Mouse (Mus musculus): ENCODE measurements around the gene Errfi1. TPM values are rescaled to one million over a fixed set of nuclear protein-coding genes. Genes with fewer than 3 reads are reported as not detected.

Gene Errfi1
- polyA plus RNA-seq, 2 experiments = 20.2 to 27.2 TPM

DNA sequence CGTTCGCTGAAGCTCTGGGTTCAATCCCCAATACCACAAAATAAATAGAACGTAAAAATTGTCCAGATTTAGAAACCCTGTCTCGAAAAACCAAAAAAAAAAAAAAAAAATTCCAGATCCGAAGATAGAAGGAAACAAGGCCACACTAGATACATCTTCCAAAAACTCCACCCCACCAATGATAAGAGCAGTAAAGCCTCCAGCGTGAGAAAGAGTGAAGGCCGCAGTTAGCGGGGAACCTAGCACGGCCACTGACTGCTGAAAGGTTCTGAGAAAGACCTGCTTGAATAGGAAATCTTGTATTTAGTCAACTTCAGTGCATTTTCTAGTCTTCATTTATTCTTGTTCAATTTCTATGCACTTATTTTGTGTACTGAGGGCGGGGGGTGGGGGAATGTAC, 21.7 kb downstream of the Errfi1 start:
- H3K4me1 ChIP-seq (ENCODE audit: control insufficient read depth, insufficient read depth, low read length) = peaks cover 22% of the 10 kb centered on the region
- DNase-seq (ENCODE audit: low spot score) = no peak
- peaks cover 23% of the 10 kb centered on the region for H3K9me3 ChIP-seq (ENCODE audit: control insufficient read depth, low read length)
- 82% methylated on average over 10 of the region's 10 CpGs for WGBS
- no peaks in the 10 kb centered on the region for H3K36me3 ChIP-seq (ENCODE audit: control insufficient read depth, insufficient read depth, low read length)
- H3K9ac ChIP-seq (ENCODE audit: low read depth, low read length, severe bottlenecking) = no peak overlapping the region
- no peak for TF ChIP-seq POLR2A (IDR thresholded peaks at IDR 0.05; ENCODE audit: borderline replicate concordance, extremely low read depth, insufficient read depth, insufficient read length)
- H3K4me2 ChIP-seq (replicated peaks; ENCODE audit: low read depth, low read length, severe bottlenecking) = no peak overlapping the region
- ATAC-seq (ENCODE audit: low FRiP score, low read depth) = no peak
- H3K27me3 ChIP-seq (ENCODE audit: control insufficient read depth, insufficient read depth, low read length) = no peaks in the 10 kb centered on the region
- no peak overlapping the region for H3K27ac ChIP-seq (replicated peaks; ENCODE audit: low read depth, low read length)
- H3K4me3 ChIP-seq (replicated peaks; ENCODE audit: low read length) = no peak overlapping the region

DNA sequence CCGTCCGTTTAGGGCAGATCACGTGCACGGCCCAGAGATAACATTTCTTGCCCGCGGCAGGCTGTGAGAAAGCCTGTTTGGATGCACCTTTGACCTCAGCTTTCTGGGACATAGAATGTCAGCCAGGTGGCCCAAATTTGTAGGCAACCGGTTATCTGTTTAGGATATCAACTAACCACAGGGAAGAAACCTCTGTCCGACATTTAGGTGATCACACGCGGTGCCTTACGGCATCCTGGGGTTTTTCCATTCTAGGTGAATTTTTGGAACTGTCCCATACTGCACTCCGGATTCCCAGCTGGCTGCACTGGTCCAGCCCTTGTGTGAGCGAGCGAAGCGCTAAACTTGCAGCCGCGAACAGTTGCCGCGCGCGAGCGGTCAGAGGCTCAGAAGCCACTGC, 25.9 kb downstream of the Errfi1 start:
- H3K4me1 ChIP-seq (ENCODE audit: control insufficient read depth, insufficient read depth, low read length) = no peaks in the 10 kb centered on the region
- peaks cover 28% of the 10 kb centered on the region for H3K9me3 ChIP-seq (ENCODE audit: control insufficient read depth, low read length)
- no peak overlapping the region for H3K27ac ChIP-seq (replicated peaks; ENCODE audit: low read depth, low read length)
- DNase-seq (ENCODE audit: low spot score) = no peak
- no peak for ATAC-seq (ENCODE audit: low FRiP score, low read depth)
- no peak overlapping the region for H3K4me3 ChIP-seq (replicated peaks; ENCODE audit: low read length)
- H3K9ac ChIP-seq (ENCODE audit: low read depth, low read length, severe bottlenecking) = no peak overlapping the region
- no peaks in the 10 kb centered on the region for H3K36me3 ChIP-seq (ENCODE audit: control insufficient read depth, insufficient read depth, low read length)
- WGBS = 95% methylated on average over 22 of the region's 22 CpGs
- TF ChIP-seq POLR2A (IDR thresholded peaks at IDR 0.05; ENCODE audit: borderline replicate concordance, extremely low read depth, insufficient read depth, insufficient read length) = no peak
- no peak overlapping the region for H3K4me2 ChIP-seq (replicated peaks; ENCODE audit: low read depth, low read length, severe bottlenecking)
- H3K27me3 ChIP-seq (ENCODE audit: control insufficient read depth, insufficient read depth, low read length) = no peaks in the 10 kb centered on the region

DNA sequence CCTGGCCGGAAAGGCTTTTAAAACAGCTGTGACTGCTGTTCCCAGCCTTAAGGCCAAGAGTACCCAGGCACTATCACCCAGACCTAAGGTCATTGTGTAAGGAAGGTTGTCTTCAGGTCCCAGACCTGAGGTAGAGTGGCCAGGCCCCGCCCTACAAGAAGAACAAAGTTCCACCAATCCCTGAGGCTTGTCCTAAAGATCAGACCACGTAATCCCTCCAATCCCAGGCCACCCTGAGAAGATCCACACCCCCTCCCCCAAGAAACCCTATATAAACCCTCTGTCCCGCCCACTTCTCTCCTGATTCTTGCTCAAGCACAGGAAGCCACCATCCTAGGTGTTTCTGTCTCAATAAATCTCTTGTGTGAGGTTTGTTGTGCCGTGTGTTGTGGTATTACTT, 26.6 kb downstream of the Errfi1 start:
- Histone ChIP-seq H3K4me3 (replicated peaks; ENCODE audit: low read length) (no peak overlapping the region), H3K27ac (replicated peaks; ENCODE audit: low read depth, low read length) (no peak overlapping the region), H3K4me1 (ENCODE audit: control insufficient read depth, insufficient read depth, low read length) (no peaks in the 10 kb centered on the region), H3K4me2 (replicated peaks; ENCODE audit: low read depth, low read length, severe bottlenecking) (no peak overlapping the region), H3K9ac (ENCODE audit: low read depth, low read length, severe bottlenecking) (no peak overlapping the region), H3K36me3 (ENCODE audit: control insufficient read depth, insufficient read depth, low read length) (no peaks in the 10 kb centered on the region), H3K9me3 (ENCODE audit: control insufficient read depth, low read length) (peaks cover 28% of the 10 kb centered on the region), H3K27me3 (ENCODE audit: control insufficient read depth, insufficient read depth, low read length) (no peaks in the 10 kb centered on the region)
- no peak for TF ChIP-seq POLR2A (IDR thresholded peaks at IDR 0.05; ENCODE audit: borderline replicate concordance, extremely low read depth, insufficient read depth, insufficient read length)
- ATAC-seq (ENCODE audit: low FRiP score, low read depth) = no peak
- DNase-seq (ENCODE audit: low spot score) = no peak
- 90% methylated on average over 5 of the region's 5 CpGs for WGBS

DNA sequence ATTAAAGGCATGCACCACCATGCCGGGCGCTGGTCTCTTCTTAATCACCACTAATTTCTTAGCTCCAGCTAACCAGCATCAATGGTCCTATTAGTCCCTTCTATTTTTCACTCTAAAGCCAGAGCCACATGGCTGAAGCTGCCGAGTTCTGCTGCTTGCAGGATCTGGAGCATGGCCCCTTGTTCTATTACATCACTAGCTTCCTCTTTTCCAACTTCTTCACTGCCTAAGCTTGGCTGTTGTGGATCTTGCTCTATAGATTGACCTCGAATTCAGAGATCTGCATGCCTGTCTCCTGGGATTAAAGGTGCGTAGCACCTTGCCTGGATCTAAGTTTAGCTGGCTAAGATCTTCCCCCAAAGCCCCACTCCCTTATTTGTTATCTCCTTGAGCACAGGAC, 28.9 kb downstream of the Errfi1 start:
- Histone ChIP-seq H3K27ac (replicated peaks; ENCODE audit: low read depth, low read length) (no peak overlapping the region), H3K27me3 (ENCODE audit: control insufficient read depth, insufficient read depth, low read length) (no peaks in the 10 kb centered on the region), H3K4me2 (replicated peaks; ENCODE audit: low read depth, low read length, severe bottlenecking) (no peak overlapping the region), H3K9ac (ENCODE audit: low read depth, low read length, severe bottlenecking) (no peak overlapping the region), H3K9me3 (ENCODE audit: control insufficient read depth, low read length) (peaks cover 28% of the 10 kb centered on the region), H3K36me3 (ENCODE audit: control insufficient read depth, insufficient read depth, low read length) (no peaks in the 10 kb centered on the region), H3K4me3 (replicated peaks; ENCODE audit: low read length) (no peak overlapping the region), H3K4me1 (ENCODE audit: control insufficient read depth, insufficient read depth, low read length) (no peaks in the 10 kb centered on the region)
- DNase-seq (ENCODE audit: low spot score) = no peak
- TF ChIP-seq POLR2A (IDR thresholded peaks at IDR 0.05; ENCODE audit: borderline replicate concordance, extremely low read depth, insufficient read depth, insufficient read length) = no peak
- no peak for ATAC-seq (ENCODE audit: low FRiP score, low read depth)
- 87% methylated on average over 5 of the region's 5 CpGs for WGBS

DNA sequence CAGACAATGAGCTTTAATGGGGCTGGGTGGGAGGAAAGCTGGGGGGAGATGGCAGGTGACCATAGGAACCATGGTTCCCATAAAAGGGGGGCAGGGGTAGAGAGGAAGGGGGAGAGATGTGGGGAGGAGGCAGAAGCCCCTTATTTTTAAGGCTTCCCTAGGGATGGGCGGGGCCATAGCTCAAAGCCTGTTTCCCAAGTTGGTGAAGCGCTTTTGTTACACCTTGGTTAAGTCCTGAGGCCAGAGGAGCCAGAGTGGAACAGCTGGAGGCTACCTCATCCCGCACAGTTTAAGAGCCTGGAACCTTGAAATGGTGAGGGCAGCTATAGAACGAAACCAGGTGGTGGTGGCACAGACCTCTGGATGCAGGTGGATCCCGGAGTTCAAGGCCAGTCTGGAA, 34.2 kb downstream of the Errfi1 start:
- H3K9me3 ChIP-seq (ENCODE audit: control insufficient read depth, low read length) = no peaks in the 10 kb centered on the region
- no peak overlapping the region for H3K4me2 ChIP-seq (replicated peaks; ENCODE audit: low read depth, low read length, severe bottlenecking)
- no peak for TF ChIP-seq POLR2A (IDR thresholded peaks at IDR 0.05; ENCODE audit: borderline replicate concordance, extremely low read depth, insufficient read depth, insufficient read length)
- peaks cover 6% of the 10 kb centered on the region for H3K4me1 ChIP-seq (ENCODE audit: control insufficient read depth, insufficient read depth, low read length)
- H3K27ac ChIP-seq (replicated peaks; ENCODE audit: low read depth, low read length) = no peak overlapping the region
- DNase-seq (ENCODE audit: low spot score) (no peak), ATAC-seq (ENCODE audit: low FRiP score, low read depth) (no peak)
- H3K36me3 ChIP-seq (ENCODE audit: control insufficient read depth, insufficient read depth, low read length) = no peaks in the 10 kb centered on the region
- 69% methylated on average over 5 of the region's 5 CpGs for whole genome bisulfite sequencing
- H3K27me3 ChIP-seq (ENCODE audit: control insufficient read depth, insufficient read depth, low read length) = no peaks in the 10 kb centered on the region
- H3K9ac ChIP-seq (ENCODE audit: low read depth, low read length, severe bottlenecking) = no peak overlapping the region
- no peak overlapping the region for H3K4me3 ChIP-seq (replicated peaks; ENCODE audit: low read length)

DNA sequence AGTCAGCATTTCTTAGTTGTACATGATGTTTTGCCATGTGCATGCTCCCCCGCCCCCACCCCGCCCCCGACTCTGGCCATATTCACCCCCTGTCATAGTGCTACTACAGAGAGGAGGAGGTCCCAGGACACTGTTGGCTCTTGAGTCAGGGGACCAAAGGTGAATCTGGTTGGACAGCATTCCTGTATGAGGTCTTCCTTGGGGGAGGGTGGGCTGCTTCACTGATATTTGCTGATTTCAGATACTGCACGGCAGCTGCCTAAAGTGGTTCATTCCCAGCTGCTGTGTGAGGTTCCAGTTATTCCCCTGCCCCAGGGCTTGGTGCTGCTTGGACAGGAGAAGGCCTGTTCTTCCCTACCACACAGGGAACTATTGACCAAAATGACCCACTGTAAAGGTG, 34.8 kb downstream of the Errfi1 start:
- DNase-seq (ENCODE audit: low spot score) = no peak

More for the DNA sequence above, 34.8 kb downstream of the Errfi1 start:
- H3K36me3 ChIP-seq (ENCODE audit: control insufficient read depth, insufficient read depth, low read length) = no peaks in the 10 kb centered on the region
- no peaks in the 10 kb centered on the region for H3K9me3 ChIP-seq (ENCODE audit: control insufficient read depth, low read length)
- TF ChIP-seq POLR2A (IDR thresholded peaks at IDR 0.05; ENCODE audit: borderline replicate concordance, extremely low read depth, insufficient read depth, insufficient read length) = no peak
- no peak for ATAC-seq (ENCODE audit: low FRiP score, low read depth)
- H3K27me3 ChIP-seq (ENCODE audit: control insufficient read depth, insufficient read depth, low read length) = no peaks in the 10 kb centered on the region
- no peak overlapping the region for H3K4me2 ChIP-seq (replicated peaks; ENCODE audit: low read depth, low read length, severe bottlenecking)
- no peak overlapping the region for H3K4me3 ChIP-seq (replicated peaks; ENCODE audit: low read length)
- no peak overlapping the region for H3K9ac ChIP-seq (ENCODE audit: low read depth, low read length, severe bottlenecking)
- H3K27ac ChIP-seq (replicated peaks; ENCODE audit: low read depth, low read length) = no peak overlapping the region
- WGBS = 79% methylated on average over 4 of the region's 4 CpGs
- H3K4me1 ChIP-seq (ENCODE audit: control insufficient read depth, insufficient read depth, low read length) = peaks cover 6% of the 10 kb centered on the region

Measured in limb, embryonic 14.5 days (tissue).